Mouse (Mus musculus) layer of hippocampus, adult 9-11 months (tissue): ENCODE measurements at regions not wholly inside any gene's neighbourhood (a gene's known extent, or its start where the extent isn't known, plus 50 kb on each side); places are given as distances from the start of the nearest gene placed in this dataset.
"Not testable (repeated sequence)": the region's sequence is repeated elsewhere in the genome, so short reads cannot be mapped to it uniquely, and the experiment has no call there.

ENCODE experiments used
- DNase-seq: peaks from one replicate; pipeline ENCODE4 v3.0.0; 2022

GRCm38 (mm10) chr17:55036142-55036541 lies 409.0 kb upstream of the St6gal2 start:
- DNase-seq: no peak

- not testable (repeated sequence) for DNase-seq
Measured at GRCm38 (mm10) chr17:55040216-55040615, 405.0 kb upstream of the St6gal2 start.

- no peak for DNase-seq
Measured at GRCm38 (mm10) chr17:55068420-55068819, 376.8 kb upstream of the St6gal2 start.

- peak; percentile 42 for DNase-seq
Measured at GRCm38 (mm10) chr17:55083357-55084099, 361.7 kb upstream of the St6gal2 start.

GRCm38 (mm10) chr17:55090661-55091252 lies 354.4 kb upstream of the St6gal2 start:
- no peak for DNase-seq

- no peak for DNase-seq
Measured at GRCm38 (mm10) chr17:55103470-55103869, 341.7 kb upstream of the St6gal2 start.

GRCm38 (mm10) chr17:55124846-55125245 lies 320.3 kb upstream of the St6gal2 start:
- DNase-seq: no peak

- not testable (repeated sequence) for DNase-seq
Measured at GRCm38 (mm10) chr17:55130100-55130499, 315.1 kb upstream of the St6gal2 start.
